Mouse (Mus musculus) cortical plate, adult 2 months (tissue): ENCODE data around the gene Alkal2.

Source experiments
- CTCF ChIP-seq: fragments of 200-500 bp; IDR thresholded peaks from 2 replicates; pipeline ENCODE4 v1.5.1; 2011; ENCODE audit warnings: mild to moderate bottlenecking, control low read depth, low read length; ENCODE audit not compliant: insufficient read depth; ENCODE audit errors: extremely low read depth
- POLR2A ChIP-seq: fragments of 200-500 bp; IDR thresholded peaks from 2 replicates; pipeline ENCODE4 v1.6.1; 2011; ENCODE audit warnings: mild to moderate bottlenecking, low read length, control low read depth; ENCODE audit not compliant: insufficient read depth; ENCODE audit errors: extremely low read depth

- no peak for TF ChIP-seq CTCF
- TF ChIP-seq POLR2A, result no peak
These were observed 18.3 kb upstream of the Alkal2 start for GRCm38 (mm10) chr12:30865781-30866180.
